Mouse (Mus musculus): ENCODE measurements around the gene Dgcr6.

Dgcr6 gene

DNA sequence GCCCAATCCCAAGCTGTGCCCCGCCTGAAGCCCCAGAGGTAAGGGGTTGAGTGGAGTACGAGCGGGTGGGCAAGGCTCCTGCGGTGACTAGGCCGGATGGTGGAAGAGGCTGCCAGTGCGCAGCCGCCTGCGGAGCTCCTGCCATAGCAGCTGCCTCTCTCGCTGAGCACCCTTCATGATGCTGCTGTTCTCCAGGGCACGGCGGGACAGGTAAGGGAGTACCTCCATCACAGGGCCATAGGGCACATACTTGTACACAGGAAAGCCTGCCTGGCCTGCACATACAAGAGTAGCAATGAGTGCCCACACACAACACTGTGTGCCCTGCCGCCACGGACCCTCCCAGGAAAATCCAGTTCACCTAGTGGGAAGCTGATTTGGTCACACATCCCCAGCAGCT lies 19.4 kb downstream of the Dgcr6 start:
- peak in 1 of 2 experiments; percentile 5 for DNase-seq

GRCm38 (mm10) chr16:18073259-18073962 lies 20.8 kb downstream of the Dgcr6 start:
- no peak for DNase-seq

- DNase-seq, result no peak
Measured at GRCm38 (mm10) chr16:18074611-18075010, 22.0 kb downstream of the Dgcr6 start.

- DNase-seq, result no peak
Measured at GRCm38 (mm10) chr16:18075201-18075600, 22.5 kb downstream of the Dgcr6 start.

DNA sequence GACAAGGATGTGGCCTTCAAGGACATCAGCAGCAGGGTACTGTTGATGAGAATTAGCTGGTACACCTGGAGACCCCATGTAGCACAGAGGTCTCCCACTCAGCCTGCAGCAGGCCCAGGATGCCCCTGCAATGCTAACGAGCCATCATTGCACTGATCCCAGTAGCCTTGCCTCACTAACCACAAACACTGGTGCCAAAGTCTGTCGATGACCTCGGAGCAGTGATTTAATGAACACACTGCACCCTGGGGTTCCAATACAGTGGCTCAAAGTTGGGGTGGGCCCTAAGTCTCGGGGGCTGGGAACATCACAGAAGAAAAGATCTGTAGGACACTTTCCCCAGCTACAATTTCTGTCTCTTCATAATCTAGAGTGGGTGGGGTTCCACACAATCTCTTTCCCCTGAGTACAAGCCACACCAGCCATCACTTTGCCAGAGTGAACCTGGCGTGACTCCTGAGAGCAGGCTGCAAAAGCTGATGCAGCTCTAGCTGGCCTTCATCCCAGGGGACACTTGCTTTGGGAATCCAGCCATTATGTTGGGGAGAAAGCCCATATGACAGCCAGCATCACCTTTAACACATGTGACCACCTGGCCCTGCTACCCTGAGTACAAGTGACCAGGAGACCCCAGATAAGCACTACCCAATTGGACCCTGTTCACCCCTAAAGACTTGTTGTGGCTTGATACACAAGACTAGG lies 25.8 kb downstream of the Dgcr6 start:
- DNase-seq, result no peak

- DNase-seq, result no peak
Measured at GRCm38 (mm10) chr16:18079300-18079699, 26.6 kb downstream of the Dgcr6 start.

DNA sequence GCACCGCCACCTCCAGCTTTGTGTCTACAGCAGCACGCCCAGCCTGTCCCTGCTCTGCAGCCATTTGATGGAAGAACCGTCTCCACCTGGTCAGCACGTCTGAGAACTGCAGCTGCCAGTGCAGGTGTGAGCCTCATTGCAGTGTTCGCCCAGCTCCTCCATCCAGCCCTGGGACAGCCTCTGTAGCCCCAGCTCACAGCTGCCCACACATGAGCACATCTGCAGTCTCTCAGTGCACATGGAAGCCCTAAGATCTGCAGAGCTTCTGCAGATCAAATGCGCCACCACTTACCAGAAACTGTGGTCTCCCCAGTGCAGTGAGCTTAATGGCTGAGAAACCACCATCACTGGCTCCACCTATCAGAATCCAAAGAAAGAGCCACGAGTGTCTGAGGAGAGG lies 27.5 kb downstream of the Dgcr6 start:
- no peak for DNase-seq

DNA sequence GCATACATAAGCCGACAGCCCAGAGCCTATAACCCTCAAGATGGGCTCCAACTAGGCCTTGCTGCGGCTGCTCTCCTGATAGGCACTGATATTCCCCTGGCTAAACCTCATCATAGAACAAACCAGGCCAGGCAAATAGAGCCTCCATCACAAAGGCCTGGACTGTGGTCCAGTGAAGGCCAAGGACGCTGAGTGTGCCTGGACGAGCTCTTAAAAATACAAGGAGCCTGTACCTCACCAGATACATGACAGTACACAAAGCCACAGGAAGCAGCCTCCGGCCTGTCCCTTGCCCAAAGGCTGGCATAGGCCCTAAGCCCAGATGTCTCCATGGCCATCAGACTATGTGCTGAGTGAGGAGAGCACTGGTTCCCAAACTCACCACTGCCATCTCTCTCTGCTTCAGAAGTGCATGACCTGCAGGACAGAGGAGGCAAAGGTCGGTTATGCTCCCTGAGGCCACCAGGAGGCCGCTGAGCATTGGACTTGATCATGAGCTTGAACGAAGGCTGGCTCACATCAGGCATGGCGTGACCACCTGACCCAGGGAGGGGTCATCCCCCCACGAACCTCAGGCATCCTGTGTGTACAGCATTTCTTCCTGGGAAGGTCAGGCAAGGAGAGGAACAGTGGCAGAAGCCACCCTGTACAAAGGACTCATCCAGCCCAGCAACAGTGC lies 28.6 kb downstream of the Dgcr6 start:
- no peak for DNase-seq

DNA sequence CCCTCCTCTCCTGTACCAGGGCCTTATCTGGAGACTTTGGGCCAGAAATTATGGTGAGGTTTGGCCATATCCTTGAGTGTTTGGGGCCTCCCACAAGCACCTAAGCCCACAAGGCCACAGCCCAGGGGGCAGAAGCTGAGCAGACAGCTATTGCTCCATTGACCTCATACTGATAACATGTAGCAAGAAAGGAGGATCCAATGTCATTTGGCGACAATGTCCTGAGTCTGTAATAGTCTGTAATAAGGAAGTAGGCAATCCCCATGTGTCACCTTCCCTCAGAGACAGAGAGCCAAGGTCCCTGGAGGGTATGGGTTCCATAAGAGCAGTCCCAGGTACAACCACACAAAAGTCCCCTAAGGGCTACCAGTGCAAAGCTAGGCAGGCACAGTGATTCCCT lies 29.6 kb downstream of the Dgcr6 start:
- DNase-seq, result no peak

DNA sequence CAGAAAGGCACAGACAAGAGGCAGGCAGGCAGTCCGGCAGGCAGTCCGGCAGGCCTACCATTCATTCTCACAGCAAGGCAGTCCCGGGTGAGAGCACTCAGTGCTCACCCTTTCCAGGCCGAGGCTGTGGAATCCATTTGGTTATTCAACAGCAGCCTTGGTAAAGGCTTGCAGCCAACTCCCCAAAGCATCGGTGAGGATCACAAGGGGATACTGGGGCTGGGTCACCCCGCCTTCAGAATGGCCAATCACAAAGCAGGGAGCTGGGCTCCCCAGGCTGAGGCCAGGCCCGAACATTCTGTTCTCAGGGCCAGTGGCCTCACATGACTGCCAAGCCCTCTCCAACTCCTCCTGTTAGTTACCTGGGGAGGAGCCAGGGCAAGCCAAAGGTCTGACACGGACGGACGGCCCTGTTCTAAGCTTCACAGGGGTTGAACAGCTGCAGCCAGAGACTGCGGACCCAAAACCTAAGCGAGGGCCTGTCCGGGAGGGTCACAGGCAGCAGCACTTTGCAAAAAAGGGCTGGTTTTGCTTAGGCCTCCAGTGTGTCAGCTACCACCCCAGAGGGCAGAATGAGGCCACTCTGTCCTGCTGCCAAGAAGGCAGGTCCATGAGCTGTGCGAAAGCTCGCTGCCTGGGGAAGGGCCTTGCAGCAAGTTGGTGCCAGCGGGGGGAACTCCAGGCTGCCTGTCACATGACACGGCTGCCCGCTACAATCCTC lies 30.7 kb downstream of the Dgcr6 start:
- peak; percentile 68 to 69 for DNase-seq

GRCm38 (mm10) chr16:18084262-18084661 lies 31.6 kb downstream of the Dgcr6 start:
- no peak for DNase-seq

GRCm38 (mm10) chr16:18087101-18087500 lies 34.4 kb downstream of the Dgcr6 start:
- DNase-seq, result peak in 1 of 2 experiments; percentile 47

GRCm38 (mm10) chr16:18096348-18096747 lies 43.7 kb downstream of the Dgcr6 start:
- DNase-seq, result no peak

- no peak for DNase-seq
Measured at GRCm38 (mm10) chr16:18102816-18103215, 50.2 kb downstream of the Dgcr6 start.

GRCm38 (mm10) chr16:18103366-18103765 lies 50.7 kb downstream of the Dgcr6 start:
- DNase-seq, result no peak

DNA sequence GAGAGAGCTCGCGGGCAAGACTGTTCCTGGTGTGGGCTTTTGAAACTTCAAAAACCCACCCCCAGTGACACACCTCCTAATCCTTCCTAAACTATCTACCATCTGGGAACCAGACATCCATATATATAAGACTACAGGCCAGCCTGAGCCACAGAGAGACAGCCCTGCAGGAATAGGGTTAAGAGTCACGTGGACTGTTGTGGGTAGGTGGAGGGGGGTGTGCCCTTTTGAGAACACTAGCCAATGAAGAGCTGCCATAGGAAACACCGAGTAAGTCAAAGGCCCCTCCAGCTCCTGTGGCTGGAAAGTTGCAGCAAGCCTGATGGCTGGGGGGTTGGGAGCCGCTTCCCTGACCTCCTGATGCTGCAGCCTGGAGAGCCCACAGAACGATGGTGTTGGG lies 51.1 kb downstream of the Dgcr6 start:
- DNase-seq, result no peak

- DNase-seq, result peak; percentile 94
Measured at GRCm38 (mm10) chr16:18108221-18108966, 55.7 kb downstream of the Dgcr6 start.

DNA sequence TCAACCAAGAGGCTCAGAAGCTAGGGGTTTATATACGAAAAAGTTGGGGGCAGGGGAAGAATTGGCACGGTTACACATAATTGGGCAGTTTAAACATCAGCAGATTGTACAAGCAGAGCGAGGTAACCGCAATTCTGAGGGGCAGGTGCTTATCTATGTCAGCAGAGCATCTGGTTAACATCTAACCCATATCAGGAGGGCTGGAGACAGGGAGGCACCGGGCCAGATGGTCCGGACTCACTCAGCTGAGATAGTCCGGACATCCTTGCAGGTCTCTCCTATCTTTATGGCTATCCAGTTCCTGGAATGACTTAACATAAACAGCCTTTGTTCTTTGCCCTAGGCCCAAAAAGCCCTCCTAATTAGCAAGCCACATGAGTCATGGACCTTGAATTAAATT lies 58.4 kb downstream of the Dgcr6 start:
- DNase-seq, result no peak

DNA sequence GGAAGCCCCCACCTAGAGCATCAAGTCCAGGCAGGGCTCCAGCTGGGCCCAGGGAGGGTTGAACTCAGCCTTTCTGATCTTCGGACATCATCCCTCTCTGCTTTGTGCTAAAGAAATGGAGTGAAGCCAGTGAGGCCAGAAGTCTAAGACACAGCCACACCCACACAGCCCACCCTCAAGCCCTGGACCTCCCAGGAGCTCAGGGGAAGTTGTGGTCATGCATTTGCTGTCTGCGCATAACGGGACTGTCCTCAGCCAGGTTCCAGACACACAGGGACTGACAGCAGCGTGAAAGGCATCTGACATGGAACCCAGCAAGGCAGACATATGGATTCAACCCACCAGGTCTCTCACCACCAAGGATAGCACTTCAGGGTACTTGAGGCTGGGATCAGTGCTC lies 63.8 kb downstream of the Dgcr6 start:
- DNase-seq, result peak in 1 of 2 experiments; percentile 5

- DNase-seq, result no peak
Measured at GRCm38 (mm10) chr16:18118285-18118684, 65.6 kb downstream of the Dgcr6 start.

DNA sequence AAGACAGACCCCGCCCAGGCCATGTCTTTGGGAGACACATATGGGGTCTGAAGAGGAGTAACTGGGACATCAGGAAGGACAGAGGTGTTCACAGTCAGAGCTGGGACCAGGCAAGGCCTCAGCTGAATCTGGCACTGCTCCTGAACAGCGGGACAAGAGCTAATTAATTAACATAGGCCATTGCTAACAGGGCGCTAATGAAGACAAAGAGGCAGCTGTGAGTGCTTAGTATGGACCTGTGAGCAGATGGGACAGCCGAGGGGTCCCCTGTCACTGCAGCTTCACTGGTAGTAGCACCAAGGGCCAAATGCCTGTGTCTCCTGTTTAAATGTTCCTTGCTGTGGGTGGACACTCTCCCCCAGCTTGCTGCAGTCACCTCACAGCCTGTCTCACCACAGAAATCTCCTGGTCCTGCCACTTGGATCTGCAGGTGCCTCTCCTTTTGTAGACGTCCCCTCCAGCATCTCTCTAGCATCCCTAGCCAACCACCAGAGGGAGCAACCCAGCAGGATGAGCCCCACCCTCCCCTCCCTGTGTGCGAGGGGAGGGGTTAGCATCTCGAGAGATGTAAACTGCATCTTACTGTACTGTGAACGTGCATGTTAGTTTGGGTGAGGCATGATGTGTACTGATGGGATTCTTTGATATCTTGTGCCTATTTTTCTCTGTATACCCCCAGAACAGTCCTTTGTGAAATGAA lies 66.5 kb downstream of the Dgcr6 start:
- peak; percentile 77 to 80 for DNase-seq
